Mouse (Mus musculus): ENCODE results near the gene Arhgef2.

Gene Arhgef2

GRCm38 (mm10) chr3:88620146-88620991 is 14.6 kb downstream of the Arhgef2 start:
- no peak for ATAC-seq (ENCODE audit: insufficient number of reproducible peaks, low FRiP score, low TSS enrichment)

- ATAC-seq (ENCODE audit: insufficient number of reproducible peaks, low FRiP score, low TSS enrichment): no peak
Measured at GRCm38 (mm10) chr3:88620992-88621536, 15.3 kb downstream of the Arhgef2 start.

DNA sequence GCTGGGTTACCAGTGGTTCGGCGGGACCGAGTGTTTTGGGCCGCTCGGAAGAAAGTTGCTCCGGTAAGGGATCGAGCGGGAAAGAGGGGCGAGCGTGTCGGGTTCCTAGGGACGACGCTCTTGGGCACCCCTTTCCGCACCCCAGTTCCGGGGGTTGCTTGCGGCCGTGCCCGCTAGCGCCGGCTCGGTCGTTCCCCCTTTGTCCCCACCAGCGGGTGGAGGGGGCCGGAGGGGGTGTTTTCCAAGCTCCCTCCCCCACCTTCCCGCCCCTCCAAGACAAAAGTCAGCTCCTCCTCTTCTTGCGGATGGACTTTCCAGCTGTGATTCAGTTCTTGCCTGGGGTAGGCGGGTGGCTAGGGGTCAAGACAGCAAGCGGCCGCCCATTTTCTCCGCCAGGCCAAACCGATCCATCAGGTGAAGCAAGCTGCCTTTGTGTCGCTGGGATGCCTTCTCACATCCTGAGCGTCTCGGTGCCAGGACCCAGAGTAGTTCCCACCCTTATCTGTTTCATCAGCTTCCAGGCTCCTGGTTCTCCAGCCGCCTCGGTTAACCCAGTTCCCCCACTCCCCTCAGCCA is 15.9 kb downstream of the Arhgef2 start:
- no peak for ATAC-seq (ENCODE audit: insufficient number of reproducible peaks, low FRiP score, low TSS enrichment)

DNA sequence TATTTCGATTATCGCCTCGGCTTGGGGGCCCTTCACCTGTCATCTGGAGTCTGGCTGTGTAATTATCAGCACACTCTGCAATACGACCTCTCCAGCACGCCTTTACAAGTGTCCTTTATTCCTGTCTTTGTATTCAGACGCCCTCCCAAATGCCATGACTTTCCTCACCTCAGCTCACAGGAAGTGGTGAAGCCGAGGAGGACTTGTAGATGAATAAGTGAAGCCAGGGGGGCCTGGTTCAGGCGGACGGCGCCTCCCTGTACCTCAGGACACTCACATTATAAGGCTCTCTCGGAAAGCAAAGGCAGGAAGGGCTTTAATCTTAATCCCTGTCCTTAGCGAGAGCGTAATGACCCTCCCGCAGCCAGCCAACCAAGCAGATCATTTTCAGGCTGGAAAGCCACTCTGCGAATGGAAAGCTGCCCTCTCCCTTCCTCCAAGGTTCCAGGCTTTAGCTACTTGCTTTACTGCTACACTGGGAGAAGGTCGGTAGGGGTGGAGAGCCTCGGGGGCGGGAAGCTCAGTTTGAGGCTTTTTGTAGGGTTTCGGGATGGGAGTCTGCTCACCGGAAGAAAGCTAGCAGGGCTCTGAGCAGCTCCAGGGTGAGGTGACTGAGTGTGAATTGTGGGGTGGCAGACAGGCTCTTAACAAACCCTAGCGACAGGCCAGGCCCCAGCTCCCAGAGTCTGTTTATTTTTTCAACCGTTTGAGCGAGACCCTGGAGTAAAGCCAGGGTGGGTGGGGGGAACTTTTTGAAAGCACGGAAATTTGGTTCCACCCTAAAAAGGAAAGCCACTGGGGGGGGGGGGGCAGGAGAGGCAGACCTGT is 16.6 kb downstream of the Arhgef2 start:
- ATAC-seq (ENCODE audit: insufficient number of reproducible peaks, low FRiP score, low TSS enrichment): no peak

DNA sequence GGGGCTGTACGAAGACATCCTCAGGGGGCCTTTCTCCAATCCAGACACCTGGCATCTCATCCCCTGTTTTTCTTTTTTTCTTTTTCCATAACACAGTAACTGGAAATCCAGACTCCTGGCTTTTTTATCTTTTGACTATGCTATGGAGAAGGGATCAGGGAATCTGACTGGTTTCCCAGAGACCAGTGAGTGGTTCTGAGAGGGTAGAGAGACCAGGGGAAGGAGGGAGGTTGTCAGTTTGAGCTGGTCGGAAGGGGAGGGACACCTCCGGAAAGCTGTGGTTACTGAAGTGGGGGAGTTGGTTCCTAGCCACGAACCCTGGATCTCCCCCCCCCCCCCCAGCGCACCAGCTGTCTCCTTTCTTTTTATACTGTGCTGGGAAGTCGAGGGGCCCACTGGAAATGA is 17.2 kb downstream of the Arhgef2 start:
- ATAC-seq (ENCODE audit: insufficient number of reproducible peaks, low FRiP score, low TSS enrichment): no peak

DNA sequence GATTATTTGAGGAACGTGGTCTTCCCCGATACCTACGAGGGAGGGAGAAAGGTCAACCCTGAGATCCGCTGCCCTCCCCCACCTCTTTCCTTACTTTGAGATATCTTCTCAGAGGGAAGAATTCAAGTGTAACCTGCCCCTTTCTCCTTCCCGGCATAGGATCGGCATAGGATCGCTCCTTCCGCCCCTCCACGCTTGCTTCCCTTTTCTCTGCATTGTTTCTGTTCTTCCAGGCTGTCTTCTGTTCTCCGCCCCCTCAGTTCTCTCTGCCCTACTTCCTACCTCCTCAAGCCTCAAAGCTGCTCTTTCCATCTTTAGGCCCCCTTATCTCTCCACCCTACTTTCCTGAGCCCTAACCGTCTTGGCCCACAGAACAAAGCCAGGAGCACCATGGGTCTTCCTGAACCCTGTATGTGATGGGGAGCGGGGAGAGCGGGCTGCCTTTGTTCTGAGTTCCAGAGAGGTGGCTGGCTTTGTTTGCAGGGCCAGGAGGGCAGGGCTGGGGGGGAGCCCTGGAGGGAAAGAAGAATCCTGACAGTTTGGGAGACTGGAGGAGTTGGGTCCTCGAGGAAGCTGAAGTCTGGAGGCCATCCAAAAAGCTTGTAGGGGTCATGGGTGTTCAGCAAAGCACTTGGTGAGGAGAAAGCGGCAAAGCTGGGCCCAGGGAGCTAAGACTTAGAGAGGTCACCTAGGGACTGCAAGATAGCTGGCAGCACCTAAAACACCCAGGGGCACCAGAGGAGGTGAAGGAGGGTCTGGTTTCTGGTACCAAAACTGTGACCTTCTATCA is 17.8 kb downstream of the Arhgef2 start:
- no peak for ATAC-seq (ENCODE audit: insufficient number of reproducible peaks, low FRiP score, low TSS enrichment)

DNA sequence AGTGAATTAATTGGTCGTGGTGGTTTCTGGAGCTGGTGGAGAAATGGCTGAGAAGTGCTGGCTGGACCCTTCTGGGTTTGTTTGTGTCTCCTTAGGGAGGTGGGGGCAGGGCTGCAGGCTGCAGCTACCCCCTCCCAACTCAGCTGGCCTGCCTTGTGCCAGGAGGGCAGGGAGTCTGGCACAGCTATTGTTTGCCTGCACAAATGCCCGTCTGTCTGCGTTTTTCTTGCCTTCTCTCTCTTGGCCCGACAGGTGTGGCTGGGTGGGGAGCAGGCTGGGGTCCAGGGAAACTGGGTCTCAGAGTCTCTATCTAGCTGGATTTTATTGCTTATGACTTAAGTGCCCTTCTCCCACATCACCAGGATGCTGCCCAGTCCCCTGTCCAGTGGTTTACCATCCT is 18.6 kb downstream of the Arhgef2 start:
- ATAC-seq (ENCODE audit: insufficient number of reproducible peaks, low FRiP score, low TSS enrichment): peak; percentile 34

DNA sequence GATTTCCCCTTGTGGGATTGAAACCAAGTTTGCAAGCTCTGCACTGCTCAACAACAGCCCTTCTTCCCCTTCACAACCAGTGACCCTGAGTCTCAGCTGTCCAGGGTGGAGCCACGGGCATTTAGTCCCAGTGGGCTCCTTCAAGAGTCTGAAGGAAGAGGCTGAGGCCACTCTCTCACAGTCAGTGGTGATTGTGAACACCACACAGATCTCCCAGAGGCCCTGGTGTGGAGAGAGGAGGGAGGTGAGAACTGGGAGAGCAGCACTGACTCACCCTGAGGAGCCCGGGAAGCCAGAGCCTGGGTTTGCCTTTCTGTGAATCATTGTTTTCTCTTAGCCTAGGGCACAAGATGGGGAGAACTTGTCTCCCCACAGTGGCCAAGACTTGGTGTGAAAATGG is 19.2 kb downstream of the Arhgef2 start:
- ATAC-seq (ENCODE audit: insufficient number of reproducible peaks, low FRiP score, low TSS enrichment): no peak

DNA sequence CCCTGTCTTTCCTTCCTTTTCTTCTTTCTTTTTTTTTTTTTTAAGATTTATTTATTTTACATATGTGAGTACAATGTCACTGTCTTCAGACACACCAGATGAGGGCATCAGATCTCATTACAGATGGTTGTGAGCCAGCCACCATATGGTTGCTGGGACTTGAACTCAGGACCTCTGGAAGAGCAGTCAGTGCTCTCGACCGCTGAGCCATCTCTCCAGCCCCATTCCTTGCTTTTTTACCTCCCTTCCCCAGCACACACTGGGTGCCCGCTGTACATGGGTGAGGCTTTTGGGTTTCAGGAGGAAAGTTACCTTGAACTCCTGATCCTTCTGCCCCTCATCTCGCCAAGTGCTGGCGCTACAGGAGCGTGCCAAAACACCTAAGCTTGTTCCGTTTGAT is 19.8 kb downstream of the Arhgef2 start:
- no peak for ATAC-seq (ENCODE audit: insufficient number of reproducible peaks, low FRiP score, low TSS enrichment)

GRCm38 (mm10) chr3:88626316-88626715 is 20.6 kb downstream of the Arhgef2 start:
- no peak for ATAC-seq (ENCODE audit: insufficient number of reproducible peaks, low FRiP score, low TSS enrichment)

DNA sequence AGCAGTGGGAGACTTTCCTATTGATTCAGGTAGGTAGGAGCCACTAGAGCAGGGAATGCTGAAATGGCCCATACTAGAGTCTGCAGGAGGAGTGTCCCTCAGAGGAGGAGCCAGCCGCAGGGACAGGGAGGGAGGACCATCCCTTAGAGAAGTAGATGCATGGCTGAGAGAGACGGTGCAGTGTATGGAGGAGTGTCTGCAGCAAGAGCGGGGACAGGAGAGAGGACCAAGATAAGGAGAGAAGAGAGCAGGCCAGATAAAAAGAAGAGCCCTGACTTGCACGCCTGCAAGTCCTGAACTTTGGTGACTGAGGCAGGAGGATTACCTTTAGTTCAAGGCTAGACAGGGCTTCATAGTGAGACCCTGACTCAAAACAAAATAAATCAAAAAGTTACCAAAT is 21.3 kb downstream of the Arhgef2 start:
- no peak for ATAC-seq (ENCODE audit: insufficient number of reproducible peaks, low FRiP score, low TSS enrichment)

GRCm38 (mm10) chr3:88627535-88627934 is 21.8 kb downstream of the Arhgef2 start:
- ATAC-seq (ENCODE audit: insufficient number of reproducible peaks, low FRiP score, low TSS enrichment): no peak

GRCm38 (mm10) chr3:88628766-88629165 is 23.0 kb downstream of the Arhgef2 start:
- no peak for ATAC-seq (ENCODE audit: insufficient number of reproducible peaks, low FRiP score, low TSS enrichment)

GRCm38 (mm10) chr3:88629244-88629643 is 23.5 kb downstream of the Arhgef2 start:
- no peak for ATAC-seq (ENCODE audit: insufficient number of reproducible peaks, low FRiP score, low TSS enrichment)

GRCm38 (mm10) chr3:88630018-88630417 is 24.3 kb downstream of the Arhgef2 start:
- ATAC-seq (ENCODE audit: insufficient number of reproducible peaks, low FRiP score, low TSS enrichment): no peak

DNA sequence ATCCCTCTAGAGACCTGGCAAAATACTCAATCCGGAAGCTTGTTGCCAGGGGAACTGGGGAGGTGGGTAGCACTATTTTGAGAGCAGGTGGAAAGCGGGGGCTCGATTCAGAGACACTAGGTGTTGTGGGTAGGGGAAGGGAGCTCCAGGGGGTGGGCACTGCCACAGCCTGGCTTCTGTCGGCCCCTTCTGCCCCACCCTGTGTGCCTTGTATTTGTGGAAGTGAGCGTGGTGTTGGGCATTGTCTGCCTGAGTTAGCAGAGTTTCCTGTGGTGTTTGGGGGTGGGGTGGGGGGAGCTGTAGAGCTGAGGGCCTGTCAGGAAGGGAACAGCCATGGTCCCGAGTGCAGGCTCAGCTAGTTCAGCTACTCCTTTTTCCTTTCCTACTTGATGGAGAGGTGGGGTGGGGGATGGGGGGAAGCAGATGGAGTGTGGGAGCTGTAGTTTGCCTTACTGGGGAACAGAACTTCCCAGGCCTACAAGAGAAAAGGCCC is 25.1 kb downstream of the Arhgef2 start:
- ATAC-seq (ENCODE audit: insufficient number of reproducible peaks, low FRiP score, low TSS enrichment): no peak

- ATAC-seq (ENCODE audit: insufficient number of reproducible peaks, low FRiP score, low TSS enrichment): no peak
Measured at GRCm38 (mm10) chr3:88631921-88632587, 26.3 kb downstream of the Arhgef2 start.

GRCm38 (mm10) chr3:88633056-88633455 is 27.3 kb downstream of the Arhgef2 start:
- ATAC-seq (ENCODE audit: insufficient number of reproducible peaks, low FRiP score, low TSS enrichment): no peak

DNA sequence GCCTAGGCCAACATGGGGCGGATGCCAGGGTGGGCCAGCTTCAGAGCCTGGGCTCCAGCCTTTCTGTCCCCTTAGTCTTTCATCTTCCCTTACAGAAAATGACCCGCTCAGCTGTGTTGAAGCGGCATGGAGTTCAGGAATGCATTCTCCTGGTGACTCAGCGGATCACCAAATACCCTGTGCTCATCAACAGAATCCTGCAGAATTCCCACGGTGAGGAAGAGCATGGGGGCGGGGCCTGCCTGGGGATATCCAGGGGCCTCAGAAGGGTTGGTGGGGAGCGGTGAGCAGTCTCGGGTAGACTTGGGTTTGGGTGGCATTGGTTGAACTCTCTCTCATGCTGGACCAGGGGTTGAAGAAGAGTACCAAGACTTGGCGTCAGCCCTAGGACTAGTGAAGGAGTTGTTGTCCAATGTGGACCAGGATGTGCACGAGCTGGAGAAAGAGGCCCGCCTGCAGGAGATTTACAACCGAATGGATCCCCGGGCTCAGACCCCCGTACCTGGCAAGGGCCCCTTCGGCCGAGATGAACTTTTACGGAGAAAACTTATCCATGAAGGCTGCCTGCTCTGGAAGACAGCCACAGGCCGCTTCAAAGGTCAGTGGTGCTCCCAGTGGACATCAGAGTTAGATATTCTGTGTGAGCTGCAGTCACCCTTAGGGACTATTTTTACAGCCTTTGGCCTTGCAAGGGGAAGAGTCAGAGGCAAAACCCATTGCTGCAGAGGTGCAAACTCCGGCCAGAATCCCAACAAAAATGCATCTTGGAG is 29.9 kb downstream of the Arhgef2 start:
- no peak for ATAC-seq (ENCODE audit: insufficient number of reproducible peaks, low FRiP score, low TSS enrichment)

Data from cerebellum, adult (tissue).